Mouse (Mus musculus) hindbrain, postnatal 0 days (tissue): ENCODE results near the gene Nsd1. TPM values are rescaled to one million over a fixed set of nuclear protein-coding genes. Genes with fewer than 3 reads are reported as not detected.
A peak's percentile ranks its signal among the peaks of the same experiment; 100 is the strongest.
"Not testable (repeated sequence)": the region's sequence is repeated elsewhere in the genome, so short reads cannot be mapped to it uniquely, and the experiment has no call there.

Source experiments
- ATAC-seq: fragments of 200-750 bp; cut with Nextera tagmentation; 2 replicates; pipeline ENCODE4 v1.8.0; 2017; ENCODE audit warnings: mild to moderate bottlenecking, moderate TSS enrichment, moderate library complexity
- DNase-seq: peaks from one replicate; pipeline ENCODE4 v3.0.0-alpha.2; 2015; ENCODE audit warnings: low spot score
- H3K27ac ChIP-seq: fragments of 300-500 bp; sonication (generic); 2 replicates; pipeline ENCODE4 v1.5.1; 2014; ENCODE audit warnings: mild to moderate bottlenecking
- H3K27me3 ChIP-seq: fragments of 300-500 bp; sonication (generic); 2 replicates; pipeline ENCODE4 v1.6.1; 2014; ENCODE audit warnings: low read length, mixed read lengths; ENCODE audit not compliant: insufficient read depth
- H3K36me3 ChIP-seq: fragments of 300-500 bp; sonication (generic); 2 replicates; pipeline ENCODE4 v1.6.1; 2014; ENCODE audit warnings: low read length, mixed read lengths; ENCODE audit not compliant: insufficient read depth
- H3K4me1 ChIP-seq: fragments of 300-500 bp; sonication (generic); 2 replicates; pipeline ENCODE4 v1.6.1; 2014; ENCODE audit warnings: antibody characterized with exemption, low read length, mixed read lengths; ENCODE audit not compliant: insufficient read depth
- H3K4me2 ChIP-seq: fragments of 300-500 bp; sonication (generic); 2 replicates; pipeline ENCODE4 v1.6.1; 2014; ENCODE audit warnings: low read depth, mild to moderate bottlenecking, low read length, moderate library complexity, mixed read lengths
- H3K4me3 ChIP-seq: fragments of 300-500 bp; sonication (generic); 2 replicates; pipeline ENCODE4 v1.5.1; 2014; ENCODE audit warnings: low read length
- H3K9ac ChIP-seq: fragments of 300-500 bp; sonication (generic); replicated peaks from 2 replicates; pipeline ENCODE4 v1.6.1; 2014; ENCODE audit warnings: mild to moderate bottlenecking, low read length, moderate library complexity, mixed read lengths
- H3K9me3 ChIP-seq: fragments of 300-500 bp; sonication (generic); 2 replicates; pipeline ENCODE4 v1.6.1; 2016; ENCODE audit warnings: low read length, mixed read lengths
- CTCF ChIP-seq: IDR thresholded peaks from 2 replicates; pipeline ENCODE4 v1.5.1; 2016; ENCODE audit warnings: antibody characterized with exemption, control low read depth, low read depth
- WGBS: fragments of 180-500 bp; shearing (Covaris S2); extraction: QIAGEN DNeasy Blood & Tissue Kit; methylation state at CpG from one replicate; pipeline ENCODE4 v1.1.7; 2014; 5-methylcytosine and 5-hydroxymethylcytosine counted together
- polyA plus RNA-seq: library from polyadenylated mRNA; unstranded; fragments of >200 nt; fragmentation: Nextera tagmentation; extraction: Ambion mirVana; gene quantifications from 2 replicates; pipeline ENCODE4 v1.2.1, GENCODE M21; 2015
- total RNA-seq: library from RNA; depleted of rRNA; stranded (reverse); fragments of >200 nt; gene quantifications from 2 replicates; pipeline ENCODE4 v1.2.3, GENCODE M21; 2014

Gene Nsd1
- total and polyA plus RNA-seq, 2 experiments from 2014 or later = 59.3 to 64.0 TPM

GRCm38 (mm10) chr13:55177903-55178496 lies 31.6 kb upstream of the Nsd1 start:
- no peak overlapping the region for H3K4me3 ChIP-seq
- H3K36me3 ChIP-seq = no peaks in the 10 kb centered on the region
- no peaks in the 10 kb centered on the region for H3K27me3 ChIP-seq
- ATAC-seq (no peak), DNase-seq (no peak)
- 0 out of 2 replicates have a peak overlapping the region, but pooled peaks have one; percentile 32 for H3K27ac ChIP-seq
- TF ChIP-seq CTCF = peak; percentile 58
- WGBS = 63% methylated on average over 4 of the region's 4 CpGs
- no peak overlapping the region for H3K4me2 ChIP-seq
- H3K4me1 ChIP-seq = no peaks in the 10 kb centered on the region
- H3K9me3 ChIP-seq = no peaks in the 10 kb centered on the region
- no peak overlapping the region for H3K9ac ChIP-seq

GRCm38 (mm10) chr13:55178556-55178955 lies 31.0 kb upstream of the Nsd1 start:
- ATAC-seq (peak; percentile 38; the same call in 1 of the 2 replicates), DNase-seq (peak; percentile 80)
- 36% methylated on average over 2 of the region's 2 CpGs for WGBS
- Histone ChIP-seq H3K4me3 (no peak overlapping the region), H3K27me3 (no peaks in the 10 kb centered on the region), H3K36me3 (no peaks in the 10 kb centered on the region), H3K9me3 (no peaks in the 10 kb centered on the region), H3K4me2 (no peak overlapping the region), H3K27ac (no peak overlapping the region), H3K4me1 (no peaks in the 10 kb centered on the region), H3K9ac (no peak overlapping the region)
- peak; percentile 91 for TF ChIP-seq CTCF

GRCm38 (mm10) chr13:55179591-55179990 lies 30.0 kb upstream of the Nsd1 start:
- Histone ChIP-seq H3K27ac (no peak overlapping the region), H3K9ac (no peak overlapping the region), H3K4me2 (no peak overlapping the region), H3K4me3 (no peak overlapping the region), H3K9me3 (no peaks in the 10 kb centered on the region), H3K36me3 (no peaks in the 10 kb centered on the region), H3K4me1 (no peaks in the 10 kb centered on the region), H3K27me3 (no peaks in the 10 kb centered on the region)
- no peak for ATAC-seq
- WGBS = 70% methylated on average over 3 of the region's 3 CpGs
- TF ChIP-seq CTCF = no peak
- DNase-seq = no peak

GRCm38 (mm10) chr13:55181786-55182172 lies 27.8 kb upstream of the Nsd1 start:
- DNase-seq (no peak), ATAC-seq (no peak)
- Histone ChIP-seq H3K4me3 (peak overlapping the region; percentile 4; the same call in 1 of the 2 replicates), H3K4me1 (no peaks in the 10 kb centered on the region), H3K9me3 (no peaks in the 10 kb centered on the region), H3K4me2 (peak overlapping the region; percentile 53), H3K9ac (no peak overlapping the region), H3K27ac (peak overlapping the region; percentile 88), H3K27me3 (no peaks in the 10 kb centered on the region), H3K36me3 (no peaks in the 10 kb centered on the region)
- WGBS = 72% methylated on average over 2 of the region's 2 CpGs
- no peak for TF ChIP-seq CTCF

- Histone ChIP-seq H3K4me2 (peak overlapping the region; percentile 53), H3K27ac (peak overlapping the region; percentile 88), H3K4me3 (peak overlapping the region; percentile 4), H3K9ac (peak overlapping the region; percentile 42), H3K27me3 (no peaks in the 10 kb centered on the region), H3K9me3 (no peaks in the 10 kb centered on the region), H3K36me3 (no peaks in the 10 kb centered on the region), H3K4me1 (no peaks in the 10 kb centered on the region)
- DNase-seq (peak; percentile 83), ATAC-seq (peak; percentile 94)
- WGBS = 2% methylated on average over 23 of the region's 23 CpGs
- peak; percentile 63 for TF ChIP-seq CTCF
These were observed 27.2 kb upstream of the Nsd1 start for GRCm38 (mm10) chr13:55182173-55182894.

GRCm38 (mm10) chr13:55183382-55183781 lies 26.2 kb upstream of the Nsd1 start:
- Histone ChIP-seq H3K36me3 (no peaks in the 10 kb centered on the region), H3K9me3 (no peaks in the 10 kb centered on the region), H3K27me3 (no peaks in the 10 kb centered on the region), H3K4me3 (no peak overlapping the region), H3K9ac (no peak overlapping the region), H3K27ac (no peak overlapping the region), H3K4me2 (no peak overlapping the region), H3K4me1 (no peaks in the 10 kb centered on the region)
- 87% methylated on average over 6 of the region's 6 CpGs for WGBS
- ATAC-seq (no peak), DNase-seq (no peak)
- TF ChIP-seq CTCF = no peak

- H3K36me3 ChIP-seq, H3K9me3 ChIP-seq, H3K27ac ChIP-seq, DNase-seq, H3K27me3 ChIP-seq, H3K4me2 ChIP-seq, H3K4me3 ChIP-seq, H3K9ac ChIP-seq, ATAC-seq: not testable (repeated sequence)
- peaks cover 12% of the 10 kb centered on the region for H3K4me1 ChIP-seq
- WGBS = 10% methylated on average over 3 of the region's 9 CpGs
These were observed 22.5 kb upstream of the Nsd1 start for GRCm38 (mm10) chr13:55187062-55187461.
